Mouse (Mus musculus) CH12.LX (cell line): ENCODE measurements around the gene Bbs7. TPM values are rescaled to one million over a fixed set of nuclear protein-coding genes. Genes with fewer than 3 reads are reported as not detected.

ENCODE experiments used
- DNase-seq: peaks from one replicate; pipeline ENCODE4 v3.0.0-alpha.2; 2013; ENCODE audit errors: extremely low read depth
- H3K27ac ChIP-seq: 2 replicates; pipeline ENCODE4 v1.5.1; 2012; ENCODE audit warnings: low read depth, mild to moderate bottlenecking, control low read depth, moderate library complexity; ENCODE audit not compliant: insufficient read depth
- H3K27me3 ChIP-seq: replicated peaks from 2 replicates; pipeline ENCODE3; 2012; ENCODE audit warnings: inconsistent platforms
- H3K36me3 ChIP-seq, 2 experiments: replicated peaks in 1 of 2; 2 replicates each; pipeline versions ENCODE3 to v1.6.1; 2012; ENCODE audit warnings: inconsistent platforms in 1 of 2, low read length in 1 of 2, mild to moderate bottlenecking in 1 of 2, mixed read lengths in 1 of 2, moderate library complexity in 1 of 2; ENCODE audit not compliant: control insufficient read depth in 1 of 2, insufficient read depth in 1 of 2
- H3K4me1 ChIP-seq, 2 experiments: 2 replicates each; pipeline ENCODE4 v1.6.1; 2012; ENCODE audit warnings: inconsistent platforms in 1 of 2, moderate library complexity in 1 of 2; ENCODE audit not compliant: insufficient read depth in 2 of 2, control insufficient read depth in 1 of 2
- H3K4me2 ChIP-seq: 2 replicates; pipeline ENCODE4 v1.6.1; 2012; ENCODE audit warnings: low read depth, mild to moderate bottlenecking, control low read depth; ENCODE audit not compliant: poor library complexity, insufficient read depth, severe bottlenecking
- H3K4me3 ChIP-seq, 3 experiments: fragments of 150-350 bp in 1 of 3; sonication (generic) in 1 of 3; replicated peaks in 1 of 3; 2 replicates each; pipeline versions ENCODE3 to v1.5.1; 2011 to 2012; ENCODE audit warnings: low read depth in 2 of 3, low read length in 2 of 3, mild to moderate bottlenecking in 2 of 3, moderate library complexity in 2 of 3, control low read depth in 1 of 3, improper control_type of control experiment in 1 of 3, inconsistent platforms in 1 of 3, mixed read lengths in 1 of 3; ENCODE audit not compliant: poor library complexity in 1 of 3
- H3K79me2 ChIP-seq: replicated peaks from 2 replicates; pipeline ENCODE4 v1.6.1; 2012; ENCODE audit warnings: mild to moderate bottlenecking, moderate library complexity; ENCODE audit not compliant: control insufficient read depth, poor library complexity, insufficient read depth, severe bottlenecking; ENCODE audit errors: extremely low read depth
- H3K9ac ChIP-seq: 2 replicates; pipeline ENCODE4 v1.6.1; 2012; ENCODE audit warnings: low read depth, mild to moderate bottlenecking, control low read depth, moderate library complexity; ENCODE audit not compliant: insufficient read depth
- H3K9me3 ChIP-seq: replicated peaks from 2 replicates; pipeline ENCODE3; 2012; ENCODE audit warnings: low read length, inconsistent platforms, mixed read lengths
- BHLHE40 ChIP-seq: IDR thresholded peaks from 2 replicates; pipeline ENCODE4 v1.6.1; 2011; ENCODE audit warnings: mild to moderate bottlenecking, low read depth, low read length, improper control_type of control experiment
- CHD1 ChIP-seq: IDR thresholded peaks from 2 replicates; pipeline ENCODE4 v1.6.1; 2012; ENCODE audit warnings: low read depth, low read length, improper control_type of control experiment, inconsistent platforms
- CHD2 ChIP-seq: IDR thresholded peaks from 2 replicates; pipeline ENCODE4 v1.6.1; 2011; ENCODE audit warnings: low read length, improper control_type of control experiment
- CTCF ChIP-seq, 2 experiments: IDR thresholded peaks in 1 of 2; conservative IDR thresholded peaks in 1 of 2; 2 replicates each; pipeline ENCODE4 v1.5.1; 2011 to 2012; ENCODE audit warnings: low read depth in 2 of 2, low read length in 2 of 2, improper control_type of control experiment in 1 of 2, inconsistent platforms in 1 of 2, mild to moderate bottlenecking in 1 of 2, moderate library complexity in 1 of 2
- E2F4 ChIP-seq: IDR thresholded peaks from 2 replicates; pipeline ENCODE4 v1.6.1; 2011; ENCODE audit warnings: low read depth, low read length, improper control_type of control experiment; ENCODE audit not compliant: insufficient replicate concordance
- ELF1 ChIP-seq: IDR thresholded peaks from 2 replicates; pipeline ENCODE4 v1.6.1; 2014; ENCODE audit warnings: low read depth, mild to moderate bottlenecking, inconsistent platforms, low read length, improper control_type of control experiment
- EP300 ChIP-seq: IDR thresholded peaks from 2 replicates; pipeline ENCODE4 v1.6.1; 2011; ENCODE audit warnings: low read length, improper control_type of control experiment
- ETS1 ChIP-seq: conservative IDR thresholded peaks from 2 replicates; pipeline ENCODE4 v1.6.1; 2012; ENCODE audit warnings: low read depth, mild to moderate bottlenecking, inconsistent platforms, low read length, improper control_type of control experiment, moderate library complexity
- GABPA ChIP-seq: IDR thresholded peaks from 2 replicates; pipeline ENCODE4 v1.6.1; 2012; ENCODE audit warnings: low read depth, low read length, improper control_type of control experiment, inconsistent platforms; ENCODE audit not compliant: insufficient replicate concordance
- HCFC1 ChIP-seq: IDR thresholded peaks from 2 replicates; pipeline ENCODE4 v1.6.1; 2012; ENCODE audit warnings: low read depth, mild to moderate bottlenecking, inconsistent platforms, low read length, improper control_type of control experiment
- IRF4 ChIP-seq: IDR thresholded peaks from 2 replicates; pipeline ENCODE4 v1.6.1; 2014; ENCODE audit warnings: low read depth, mild to moderate bottlenecking, inconsistent platforms, low read length, improper control_type of control experiment
- JUN ChIP-seq: IDR thresholded peaks from 2 replicates; pipeline ENCODE4 v1.6.1; 2011; ENCODE audit warnings: low read depth, mild to moderate bottlenecking, low read length, improper control_type of control experiment, moderate library complexity; ENCODE audit not compliant: insufficient read depth
- JUND ChIP-seq: conservative IDR thresholded peaks from 2 replicates; pipeline ENCODE4 v1.6.1; 2011; ENCODE audit warnings: low read depth, low read length, improper control_type of control experiment
- KAT2A ChIP-seq: IDR thresholded peaks from 2 replicates; pipeline ENCODE4 v1.6.1; 2012; ENCODE audit warnings: low read length, improper control_type of control experiment, inconsistent platforms; ENCODE audit not compliant: insufficient replicate concordance
- MAFK ChIP-seq: IDR thresholded peaks from 2 replicates; pipeline ENCODE4 v1.6.1; 2011; ENCODE audit warnings: low read length, improper control_type of control experiment; ENCODE audit not compliant: insufficient replicate concordance
- MAX ChIP-seq: IDR thresholded peaks from 2 replicates; pipeline ENCODE4 v1.6.1; 2011; ENCODE audit warnings: low read length, improper control_type of control experiment
- MAZ ChIP-seq: IDR thresholded peaks from 2 replicates; pipeline ENCODE4 v1.6.1; 2012; ENCODE audit warnings: low read depth, mild to moderate bottlenecking, inconsistent platforms, low read length, improper control_type of control experiment, moderate library complexity
- MEF2A ChIP-seq: IDR thresholded peaks from 2 replicates; pipeline ENCODE4 v1.6.1; 2014; ENCODE audit warnings: low read depth, mild to moderate bottlenecking, inconsistent platforms, low read length, improper control_type of control experiment, borderline replicate concordance
- MXI1 ChIP-seq: IDR thresholded peaks from 2 replicates; pipeline ENCODE4 v1.6.1; 2011; ENCODE audit warnings: mild to moderate bottlenecking, low read depth, low read length, improper control_type of control experiment
- MYC ChIP-seq: IDR thresholded peaks from 2 replicates; pipeline ENCODE4 v1.6.1; 2011; ENCODE audit warnings: low read depth, mild to moderate bottlenecking, improper control_type of control experiment, low read length
- NELFE ChIP-seq: IDR thresholded peaks from 2 replicates; pipeline ENCODE4 v1.6.1; 2011; ENCODE audit warnings: low read depth, low read length, improper control_type of control experiment
- NRF1 ChIP-seq: IDR thresholded peaks from 2 replicates; pipeline ENCODE4 v1.6.1; 2014; ENCODE audit warnings: low read depth, mild to moderate bottlenecking, inconsistent platforms, low read length, improper control_type of control experiment, moderate library complexity
- PAX5 ChIP-seq: IDR thresholded peaks from 2 replicates; pipeline ENCODE4 v1.6.1; 2012; ENCODE audit warnings: low read length, inconsistent platforms, mixed read lengths
- POLR2A ChIP-seq: IDR thresholded peaks from 2 replicates; pipeline ENCODE4 v1.6.1; 2011; ENCODE audit warnings: low read depth, mild to moderate bottlenecking, improper control_type of control experiment, low read length
- POLR2AphosphoS2 ChIP-seq: IDR thresholded peaks from 2 replicates; pipeline ENCODE4 v1.6.1; 2011; ENCODE audit warnings: low read depth, low read length, improper control_type of control experiment
- RAD21 ChIP-seq: IDR thresholded peaks from 2 replicates; pipeline ENCODE4 v1.6.1; 2011; ENCODE audit warnings: low read depth, mild to moderate bottlenecking, low read length, improper control_type of control experiment, moderate library complexity
- RCOR1 ChIP-seq: conservative IDR thresholded peaks from 2 replicates; pipeline ENCODE4 v1.6.1; 2012; ENCODE audit warnings: low read depth, mild to moderate bottlenecking, inconsistent platforms, low read length, improper control_type of control experiment
- SIN3A ChIP-seq: IDR thresholded peaks from 2 replicates; pipeline ENCODE4 v1.6.1; 2012; ENCODE audit warnings: low read length, improper control_type of control experiment, inconsistent platforms
- SMC3 ChIP-seq: IDR thresholded peaks from 2 replicates; pipeline ENCODE4 v1.6.1; 2011; ENCODE audit warnings: low read depth, low read length, improper control_type of control experiment
- TBP ChIP-seq: conservative IDR thresholded peaks from 2 replicates; pipeline ENCODE4 v1.6.1; 2011; ENCODE audit warnings: low read depth, low read length, improper control_type of control experiment
- TCF12 ChIP-seq: IDR thresholded peaks from 2 replicates; pipeline ENCODE4 v1.6.1; 2014; ENCODE audit warnings: low read depth, mild to moderate bottlenecking, inconsistent platforms, low read length, improper control_type of control experiment
- UBTF ChIP-seq: IDR thresholded peaks from 2 replicates; pipeline ENCODE4 v1.6.1; 2012; ENCODE audit warnings: low read depth, mild to moderate bottlenecking, inconsistent platforms, low read length, improper control_type of control experiment, moderate library complexity
- USF1 ChIP-seq: IDR thresholded peaks from 2 replicates; pipeline ENCODE4 v1.6.1; 2014; ENCODE audit warnings: low read depth, mild to moderate bottlenecking, inconsistent platforms, low read length, improper control_type of control experiment
- USF2 ChIP-seq: conservative IDR thresholded peaks from 2 replicates; pipeline ENCODE4 v1.6.1; 2011; ENCODE audit warnings: low read depth, low read length, improper control_type of control experiment
- ZC3H11A ChIP-seq: IDR thresholded peaks from 2 replicates; pipeline ENCODE4 v1.6.1; 2012; ENCODE audit warnings: low read depth, mild to moderate bottlenecking, inconsistent platforms, low read length, improper control_type of control experiment
- ZKSCAN1 ChIP-seq: IDR thresholded peaks from 2 replicates; pipeline ENCODE4 v1.6.1; 2012; ENCODE audit warnings: low read depth, inconsistent platforms, low read length, improper control_type of control experiment, borderline replicate concordance
- ZMIZ1 ChIP-seq: IDR thresholded peaks from 2 replicates; pipeline ENCODE4 v1.6.1; 2012; ENCODE audit warnings: low read depth, mild to moderate bottlenecking, inconsistent platforms, low read length, improper control_type of control experiment
- ZNF384 ChIP-seq: IDR thresholded peaks from 2 replicates; pipeline ENCODE4 v1.6.1; 2012; ENCODE audit warnings: low read depth, low read length, improper control_type of control experiment, inconsistent platforms
- dilution Hi-C: fragments of 300-500 bp; cut with MboI; formaldehyde crosslinking; loops from 2 replicates; pipeline ENCODE4 v1.14.3; 2020; ENCODE audit warnings: low sequenced_read_pairs; ENCODE audit not compliant: extremely low pct_unique_long_range_greater_than_20kb, extremely low pct_ligation_motif_present
- in situ Hi-C: fragments of 300-500 bp; cut with MboI; formaldehyde crosslinking; loops from 3 replicates; pipeline ENCODE4 v1.14.3; 2019; ENCODE audit warnings: low sequenced_read_pairs, low pct_ligation_motif_present, low pct_unique_long_range_greater_than_20kb, mixed read lengths
- polyA plus RNA-seq: library from polyadenylated mRNA; unstranded; fragments of >175 nt; gene quantifications from 2 replicates; pipeline ENCODE4 v1.2.1, GENCODE M21; 2012; ENCODE audit warnings: low read depth; ENCODE audit not compliant: insufficient read length
- total RNA-seq, 2 experiments: library from RNA; depleted of rRNA; stranded (reverse); fragments of 300-350 nt in 1 of 2; fragments of >200 nt in 1 of 2; gene quantifications; 2 replicates each; pipeline ENCODE4 v1.2.3; 2012 to 2014

Gene Bbs7
- total and polyA plus RNA-seq, 3 experiments: 1.6 to 6.6 (median 3.3) TPM

DNA sequence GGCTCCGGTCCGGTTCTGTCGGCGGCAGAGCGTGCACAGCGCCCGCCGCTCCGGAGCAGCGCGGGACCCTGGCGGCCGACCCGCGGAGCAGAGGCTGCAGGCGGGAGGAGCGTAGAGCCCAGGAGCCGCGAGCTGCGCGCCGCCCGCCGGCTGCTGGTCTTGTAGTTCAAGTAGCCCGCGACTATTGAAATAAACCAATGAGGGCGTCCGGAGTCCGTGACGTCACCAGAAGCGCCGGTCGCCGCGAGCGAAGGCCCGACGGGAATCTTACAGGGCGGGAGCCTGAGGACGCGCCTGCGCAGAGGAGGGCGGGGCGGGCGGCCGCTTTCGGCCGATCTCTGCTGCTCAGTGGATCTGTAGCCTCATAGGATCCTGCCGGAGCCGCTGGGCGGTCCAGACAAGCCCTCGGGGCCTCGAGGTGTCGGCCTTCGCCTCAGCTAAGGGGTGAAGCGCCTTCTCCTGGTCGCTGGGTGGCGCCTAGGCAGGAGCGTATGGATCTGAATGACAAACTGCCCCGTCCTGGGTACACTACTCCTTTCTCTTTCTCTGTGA, 41.4 kb downstream of the Bbs7 start, which contains the start of gene Ccna2:
Ccna2 (minus strand) TSS at position 324 of the 552 bp plus-strand sequence.
- DNase-seq: peak; percentile 97
- peaks cover 35% of the 10 kb centered on the region for H3K79me2 ChIP-seq
- peaks cover 28 to 32% of the 10 kb centered on the region in 2 experiments for H3K36me3 ChIP-seq
- no peaks in the 10 kb centered on the region for H3K27me3 ChIP-seq
- peak within 1 kb of the TSS; percentile 12; the same call in 1 of the 2 replicates for H3K27ac ChIP-seq
- peak within 1 kb of the TSS; percentile 86 to 99 (median 98) for H3K4me3 ChIP-seq
- TF ChIP-seq E2F4: peak; percentile 94
- TF ChIP-seq JUND: no peak
- TF ChIP-seq BHLHE40: no peak; the same call in 1 of the 2 replicates
- peak; percentile 74; the same call in 1 of the 2 replicates for TF ChIP-seq TBP
- peak; percentile 99 for TF ChIP-seq SIN3A
- peak; percentile 54 for TF ChIP-seq CHD2
- TF ChIP-seq MYC: peak; percentile 69
- TF ChIP-seq SMC3: peak; percentile 67
- TF ChIP-seq PAX5: no peak
- peak; percentile 86; the same call in 1 of the 2 replicates for TF ChIP-seq POLR2AphosphoS2
- no peak; the same call in 1 of the 2 replicates for TF ChIP-seq RCOR1
- TF ChIP-seq CTCF (conservative IDR thresholded peaks at IDR 0.05 in 1 of 2, IDR thresholded peaks at IDR 0.05 in 1 of 2; ENCODE audit: low read depth in 2 of 2, low read length in 2 of 2): peak; percentile 12 to 83; a peak in 2 of 4 replicates
- TF ChIP-seq NELFE: peak; percentile 90
- TF ChIP-seq MAZ: peak; percentile 93
- no peak; the same call in 1 of the 2 replicates for TF ChIP-seq GABPA
- TF ChIP-seq USF2: no peak
- peak; percentile 95 for TF ChIP-seq ZMIZ1
- 0 out of 2 replicates have a peak, but pooled peaks have one; percentile 17 for TF ChIP-seq ETS1
- peak; percentile 77 for TF ChIP-seq MAX
- no peak for TF ChIP-seq MAFK
- TF ChIP-seq CHD1: no peak
- TF ChIP-seq ZC3H11A: no peak
- no peak for TF ChIP-seq ZKSCAN1
- peak; percentile 67 for TF ChIP-seq MEF2A
- TF ChIP-seq RAD21: peak; percentile 46
- peak; percentile 97 for TF ChIP-seq POLR2A
- peak; percentile 70; the same call in 1 of the 2 replicates for TF ChIP-seq ELF1
- TF ChIP-seq EP300: no peak
- peak; percentile 88 for TF ChIP-seq HCFC1
- peak; percentile 85; the same call in 1 of the 2 replicates for TF ChIP-seq KAT2A
- TF ChIP-seq UBTF: no peak
- no peak for TF ChIP-seq JUN
- no peak for TF ChIP-seq ZNF384
- peak; percentile 99 for TF ChIP-seq NRF1
- TF ChIP-seq USF1: no peak; the same call in 1 of the 2 replicates
- peak; percentile 95 for TF ChIP-seq MXI1
- TF ChIP-seq TCF12: peak; percentile 75
- peak; percentile 68 for TF ChIP-seq IRF4
- TF ChIP-seq, all 38 proteins: peak for 23
- dilution Hi-C loops: no loop called here
- Histone ChIP-seq H3K9ac (peak within 1 kb of the TSS; percentile 89), H3K4me2 (peak within 1 kb of the TSS; percentile 92), H3K9me3 (no peaks in the 10 kb centered on the region), H3K4me1 (peaks cover 5 to 30% of the 10 kb centered on the region in 2 experiments)
- in situ Hi-C loops: no loop called here
